Mouse (Mus musculus): ENCODE results near the gene Rtl9. TPM values are rescaled to one million over a fixed set of nuclear protein-coding genes. Genes with fewer than 3 reads are reported as not detected.

Gene Rtl9
- polyA plus RNA-seq, 1 experiment from 2014 or later: 0.27 TPM

- no peak for ATAC-seq
- peaks cover 26% of the 10 kb centered on the region; the same call in 1 of the 2 replicates for H3K27me3 ChIP-seq
- WGBS: 100% methylated on average over 1 of the region's 1 CpGs
Observed at GRCm38 (mm10) chrX:143082732-143083131, 16.7 kb upstream of the Rtl9 start.

GRCm38 (mm10) chrX:143088225-143088624, 11.2 kb upstream of the Rtl9 start:
- Histone ChIP-seq H3K4me3 (no peak overlapping the region), H3K27me3 (peaks cover 15% of the 10 kb centered on the region; the same call in 1 of the 2 replicates), H3K9ac (no peak overlapping the region), H3K9me3 (replicated peaks) (no peaks in the 10 kb centered on the region), H3K4me2 (no peak overlapping the region), H3K4me1 (no peaks in the 10 kb centered on the region), H3K27ac (no peak overlapping the region), H3K36me3 (ENCODE audit: poor library complexity, severe bottlenecking) (no peaks in the 10 kb centered on the region)
- ATAC-seq: no peak
- 72% methylated on average over 7 of the region's 7 CpGs for WGBS

More at GRCm38 (mm10) chrX:143082732-143083131, 16.7 kb upstream of the Rtl9 start:
- H3K9me3 ChIP-seq (replicated peaks): no peaks in the 10 kb centered on the region
- H3K36me3 ChIP-seq (ENCODE audit: poor library complexity, severe bottlenecking): no peaks in the 10 kb centered on the region
- no peaks in the 10 kb centered on the region for H3K4me1 ChIP-seq
- no peak overlapping the region for H3K9ac ChIP-seq
- no peak overlapping the region for H3K27ac ChIP-seq
- no peak overlapping the region for H3K4me2 ChIP-seq
- H3K4me3 ChIP-seq: no peak overlapping the region

GRCm38 (mm10) chrX:143090904-143091588, 8.3 kb upstream of the Rtl9 start:
- Histone ChIP-seq H3K9me3 (replicated peaks) (no peaks in the 10 kb centered on the region), H3K4me1 (no peaks in the 10 kb centered on the region), H3K27ac (no peak overlapping the region), H3K4me2 (no peak overlapping the region), H3K4me3 (no peak overlapping the region), H3K27me3 (peaks cover 13% of the 10 kb centered on the region; the same call in 1 of the 2 replicates), H3K36me3 (ENCODE audit: poor library complexity, severe bottlenecking) (no peaks in the 10 kb centered on the region), H3K9ac (no peak overlapping the region)
- no peak for ATAC-seq
- 51% methylated on average over 6 of the region's 6 CpGs for WGBS

- H3K27me3 ChIP-seq: no peaks in the 10 kb centered on the region; the same call in 1 of the 2 replicates
- no peaks in the 10 kb centered on the region for H3K4me1 ChIP-seq
- H3K9me3 ChIP-seq (replicated peaks): no peaks in the 10 kb centered on the region
- no peak for ATAC-seq
- no peak overlapping the region for H3K4me3 ChIP-seq
- H3K9ac ChIP-seq: no peak overlapping the region
- no peak overlapping the region for H3K27ac ChIP-seq
- no peak overlapping the region for H3K4me2 ChIP-seq
- 73% methylated on average over 6 of the region's 6 CpGs for WGBS
- no peaks in the 10 kb centered on the region for H3K36me3 ChIP-seq (ENCODE audit: poor library complexity, severe bottlenecking)
Observed at GRCm38 (mm10) chrX:143097551-143097950, 1.8 kb upstream of the Rtl9 start.

- H3K36me3 ChIP-seq (ENCODE audit: poor library complexity, severe bottlenecking): no peaks in the 10 kb centered on the region
- no peak overlapping the region for H3K4me3 ChIP-seq
- H3K27me3 ChIP-seq: no peaks in the 10 kb centered on the region
- no peak overlapping the region for H3K4me2 ChIP-seq
- WGBS: 96% methylated on average over 5 of the region's 5 CpGs
- no peak overlapping the region for H3K27ac ChIP-seq
- ATAC-seq: no peak
- no peak overlapping the region for H3K9ac ChIP-seq
- H3K4me1 ChIP-seq: no peaks in the 10 kb centered on the region
- no peaks in the 10 kb centered on the region for H3K9me3 ChIP-seq (replicated peaks)
Observed at GRCm38 (mm10) chrX:143103146-143103545, 3.8 kb downstream of the Rtl9 start.

- Histone ChIP-seq H3K27me3 (no peaks in the 10 kb centered on the region), H3K9ac (no peak overlapping the region), H3K4me1 (no peaks in the 10 kb centered on the region), H3K36me3 (ENCODE audit: poor library complexity, severe bottlenecking) (no peaks in the 10 kb centered on the region), H3K9me3 (replicated peaks) (no peaks in the 10 kb centered on the region), H3K4me3 (no peak overlapping the region), H3K27ac (no peak overlapping the region), H3K4me2 (no peak overlapping the region)
- WGBS: 89% methylated on average over 1 of the region's 1 CpGs
- ATAC-seq: no peak
Observed at GRCm38 (mm10) chrX:143105866-143106265, 6.5 kb downstream of the Rtl9 start.

- H3K4me3 ChIP-seq: no peak overlapping the region
- no peaks in the 10 kb centered on the region for H3K27me3 ChIP-seq
- H3K36me3 ChIP-seq (ENCODE audit: poor library complexity, severe bottlenecking): no peaks in the 10 kb centered on the region
- no peaks in the 10 kb centered on the region for H3K4me1 ChIP-seq
- no peak overlapping the region for H3K4me2 ChIP-seq
- H3K27ac ChIP-seq: no peak overlapping the region
- ATAC-seq: no peak
- no peaks in the 10 kb centered on the region for H3K9me3 ChIP-seq (replicated peaks)
- no peak overlapping the region for H3K9ac ChIP-seq
Observed at GRCm38 (mm10) chrX:143112546-143112945, 13.2 kb downstream of the Rtl9 start.

Other genes with a start within 250 kb of the Rtl9 start
- gene Ammecr1, start 132.9 kb upstream of the Rtl9 start, polyA plus RNA-seq (2015; fragmentation: Nextera tagmentation; extraction: Ambion mirVana): 6.3 and 8.1 TPM in 2 replicates

Measured in forebrain, embryonic 13.5 days (tissue).